Mouse (Mus musculus) brain, embryonic 14.5 days (tissue): ENCODE measurements at regions not wholly inside any gene's neighbourhood (a gene's known extent, or its start where the extent isn't known, plus 50 kb on each side); places are given as distances from the start of the nearest gene placed in this dataset.

ENCODE experiments used
- DNase-seq: peaks from one replicate; pipeline ENCODE4 v3.0.0-alpha.2; 2011; ENCODE audit warnings: low read depth
- CTCF ChIP-seq: fragments of 200-500 bp; IDR thresholded peaks from 2 replicates; pipeline ENCODE4 v1.5.1; 2012; ENCODE audit warnings: inconsistent platforms, mild to moderate bottlenecking, moderate library complexity, borderline replicate concordance; ENCODE audit not compliant: insufficient read depth, insufficient read length; ENCODE audit errors: extremely low read depth
- POLR2A ChIP-seq: fragments of 200-500 bp; IDR thresholded peaks from 2 replicates; pipeline ENCODE4 v1.6.1; 2012; ENCODE audit warnings: mild to moderate bottlenecking, inconsistent platforms, borderline replicate concordance; ENCODE audit not compliant: poor library complexity, insufficient read depth, insufficient read length, severe bottlenecking; ENCODE audit errors: extremely low read depth

- TF ChIP-seq CTCF (no peak), POLR2A (no peak)
- no peak for DNase-seq
Measured at GRCm38 (mm10) chr4:87718166-87718805, 314.9 kb downstream of the Mllt3 start.

- DNase-seq = no peak
- TF ChIP-seq POLR2A (no peak), CTCF (no peak)
Measured at GRCm38 (mm10) chr4:87715212-87715933, 317.8 kb downstream of the Mllt3 start.

- DNase-seq = no peak
- no peak for TF ChIP-seq CTCF
- TF ChIP-seq POLR2A = no peak
Measured at GRCm38 (mm10) chr4:87712691-87713090, 320.5 kb downstream of the Mllt3 start.

- DNase-seq = no peak
- no peak for TF ChIP-seq POLR2A
- no peak for TF ChIP-seq CTCF
Measured at GRCm38 (mm10) chr4:87712286-87712685, 320.9 kb downstream of the Mllt3 start.

GRCm38 (mm10) chr4:87711185-87711827 is 321.9 kb downstream of the Mllt3 start:
- TF ChIP-seq CTCF (no peak), POLR2A (no peak)
- no peak for DNase-seq

GRCm38 (mm10) chr4:87708981-87709645 is 324.1 kb downstream of the Mllt3 start:
- no peak for TF ChIP-seq CTCF
- peak; percentile 51 for DNase-seq

- TF ChIP-seq CTCF (no peak), POLR2A (no peak)
- DNase-seq = no peak
Measured at GRCm38 (mm10) chr4:87707386-87707785, 325.8 kb downstream of the Mllt3 start.

- TF ChIP-seq POLR2A (no peak), CTCF (no peak)
- peak; percentile 60 for DNase-seq
Measured at GRCm38 (mm10) chr4:87702834-87703233, 330.3 kb downstream of the Mllt3 start.

GRCm38 (mm10) chr4:87702290-87702689 is 330.9 kb downstream of the Mllt3 start:
- no peak for DNase-seq
- TF ChIP-seq CTCF (no peak), POLR2A (no peak)

- TF ChIP-seq POLR2A = no peak
- no peak for TF ChIP-seq CTCF
- no peak for DNase-seq
Measured at GRCm38 (mm10) chr4:87701024-87701423, 332.1 kb downstream of the Mllt3 start.

GRCm38 (mm10) chr4:87700508-87700907 is 332.7 kb downstream of the Mllt3 start:
- no peak for DNase-seq
- no peak for TF ChIP-seq CTCF
- no peak for TF ChIP-seq POLR2A
